Mouse (Mus musculus) cortical plate, adult 2 months (tissue): ENCODE measurements around the gene Nelfb.
"Not testable (repeated sequence)": the region's sequence is repeated elsewhere in the genome, so short reads cannot be mapped to it uniquely, and the experiment has no call there.

ENCODE experiments used
- CTCF ChIP-seq: fragments of 200-500 bp; IDR thresholded peaks from 2 replicates; pipeline ENCODE4 v1.5.1; 2011; ENCODE audit warnings: mild to moderate bottlenecking, control low read depth, low read length; ENCODE audit not compliant: insufficient read depth; ENCODE audit errors: extremely low read depth
- POLR2A ChIP-seq: fragments of 200-500 bp; IDR thresholded peaks from 2 replicates; pipeline ENCODE4 v1.6.1; 2011; ENCODE audit warnings: mild to moderate bottlenecking, low read length, control low read depth; ENCODE audit not compliant: insufficient read depth; ENCODE audit errors: extremely low read depth

- TF ChIP-seq POLR2A, CTCF: not testable (repeated sequence)
These were observed 46.0 kb upstream of the Nelfb start for GRCm38 (mm10) chr2:25257250-25257649.
